Mouse (Mus musculus) kidney, postnatal 36 days (tissue): Measurements from ENCODE around the gene Cfi.
A peak's percentile ranks its signal among the peaks of the same experiment; 100 is the strongest.

Experiments used
- DNase-seq, 2 experiments: peaks; one replicate each; pipeline ENCODE4 v3.0.0; 2021 to 2022; ENCODE audit warnings: mixed read lengths in 2 of 2

Cfi gene

DNA sequence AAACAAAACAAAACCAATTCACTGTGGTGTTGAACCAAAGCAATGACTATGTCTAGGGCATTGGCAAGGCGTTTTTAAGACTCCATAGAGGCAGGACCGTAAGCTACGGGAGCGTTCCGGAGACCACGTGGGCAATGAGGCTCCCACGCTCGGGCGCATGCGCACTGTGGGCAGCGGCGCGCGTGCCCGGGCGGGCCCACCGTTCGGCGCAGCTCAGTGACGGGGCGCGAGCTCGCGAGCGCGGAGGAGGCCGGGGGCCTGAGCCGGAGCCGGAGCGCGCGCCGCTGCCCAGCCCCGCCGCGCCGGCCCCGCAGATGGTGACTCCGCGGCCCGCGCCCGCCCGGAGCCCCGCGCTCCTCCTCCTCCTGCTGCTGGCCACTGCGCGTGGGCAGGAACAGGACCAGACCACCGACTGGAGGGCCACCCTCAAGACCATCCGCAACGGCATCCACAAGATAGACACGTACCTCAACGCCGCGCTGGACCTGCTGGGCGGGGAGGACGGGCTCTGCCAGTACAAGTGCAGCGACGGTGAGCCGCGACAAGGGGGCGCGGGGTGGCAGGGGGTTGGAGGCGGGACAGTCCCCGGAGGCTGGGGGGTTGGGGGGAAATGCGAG, 42.8 kb downstream of the Cfi start, which contains the start of gene Pla2g12a:
Pla2g12a (plus strand) TSS at position 202 of the 617 bp plus-strand sequence.
- DNase-seq = peak; percentile 90 to 94

DNA sequence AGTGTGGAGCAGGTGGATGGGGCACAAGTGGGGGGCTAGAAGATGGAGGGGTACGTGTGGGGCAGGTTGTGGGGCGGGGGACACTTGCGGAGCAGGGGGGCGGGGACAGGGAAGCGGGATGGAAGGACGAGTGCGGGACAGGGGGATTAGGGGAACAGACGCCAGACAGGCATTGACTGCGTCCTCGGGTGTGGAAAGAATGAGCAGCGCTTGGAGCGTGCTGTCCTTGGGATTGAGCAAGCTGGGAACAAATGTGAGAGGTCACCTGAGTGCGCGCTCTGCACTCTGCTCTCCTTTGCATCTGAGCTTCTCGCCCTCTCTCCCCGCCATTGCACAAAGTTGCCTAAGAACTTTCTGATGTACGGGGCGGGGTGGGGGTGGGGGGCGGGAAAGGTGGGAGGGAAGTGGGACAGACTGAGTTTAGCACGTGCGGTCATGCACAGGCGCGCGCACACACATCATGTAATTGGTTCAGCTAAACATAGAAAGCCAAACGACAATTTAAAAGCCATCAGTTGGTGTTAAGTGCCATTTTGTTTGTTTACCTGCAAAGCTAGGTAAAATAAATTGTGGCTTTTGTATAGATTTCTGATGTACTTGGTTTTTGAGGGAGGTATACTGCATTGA, 43.6 kb downstream of the Cfi start:
- peak; percentile 62 to 64 for DNase-seq

DNA sequence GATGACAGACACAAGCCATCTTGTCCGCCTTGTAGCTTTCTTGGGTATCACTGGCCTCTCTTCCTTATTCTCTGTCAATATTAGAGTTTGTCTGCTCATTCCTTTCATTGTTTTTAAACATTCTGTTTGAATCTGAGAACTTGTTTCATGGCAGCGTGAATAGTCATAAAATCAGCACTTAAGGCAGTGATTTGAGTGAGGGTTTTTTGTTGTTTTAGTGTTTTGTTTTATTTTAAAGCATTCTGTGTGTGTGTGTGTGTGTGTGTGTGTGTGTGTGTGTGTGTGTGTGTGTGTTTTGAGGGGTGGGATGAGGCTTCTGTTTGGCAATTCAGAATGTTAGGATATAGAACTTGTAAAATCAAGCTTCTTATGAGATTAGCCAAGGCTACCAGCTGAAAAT, 44.2 kb downstream of the Cfi start:
- no peak for DNase-seq

DNA sequence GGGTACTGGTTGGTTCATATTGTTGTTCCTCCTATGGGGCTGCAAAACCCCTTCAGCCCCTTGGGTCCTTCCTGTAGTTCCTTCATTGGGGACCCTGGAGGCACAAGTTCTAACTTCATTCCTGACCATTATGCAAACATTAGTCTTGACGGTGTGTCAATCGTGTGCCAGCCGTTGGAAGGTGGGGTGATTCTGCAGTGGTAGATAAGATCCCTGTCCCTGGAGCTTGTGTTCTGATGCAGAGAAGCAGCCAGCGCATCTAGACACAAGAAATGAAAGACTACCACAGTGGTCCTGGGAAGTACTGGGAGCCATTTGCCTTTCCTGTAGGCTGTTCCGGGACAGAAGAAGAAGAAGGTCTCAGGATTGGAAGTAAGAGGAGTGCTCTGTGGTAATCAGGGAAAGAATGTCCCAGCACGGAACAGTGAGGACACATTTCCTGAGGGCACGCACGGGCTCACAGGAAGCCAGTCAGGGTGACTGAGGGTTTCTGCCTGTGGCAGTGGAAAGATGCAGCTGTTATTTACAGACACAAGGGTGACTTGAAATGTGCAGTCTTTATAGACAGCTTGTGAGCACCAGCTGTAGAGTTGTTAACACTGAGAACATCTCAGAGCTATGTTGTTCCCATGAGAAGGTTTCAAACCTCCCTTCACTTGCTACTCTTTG, 45.4 kb downstream of the Cfi start:
- no peak for DNase-seq

DNA sequence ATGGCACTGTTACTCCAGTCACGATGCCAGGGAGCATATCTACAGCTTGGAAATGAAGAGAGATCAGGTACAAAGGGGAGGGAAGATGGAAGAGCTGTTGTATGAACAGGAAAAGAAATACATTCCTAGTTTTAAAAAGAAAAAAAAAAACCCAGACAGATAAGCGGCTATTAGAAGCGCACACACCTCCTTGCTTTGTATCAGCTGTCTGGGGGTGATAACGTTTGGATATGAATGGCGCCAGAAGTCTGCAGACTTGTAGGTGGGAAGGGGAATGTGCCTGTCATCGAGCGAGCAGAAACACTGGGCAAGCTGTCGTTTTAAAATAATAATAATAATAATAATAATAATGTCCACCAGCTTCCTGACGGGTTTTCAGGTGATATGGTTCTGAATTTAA, 49.9 kb downstream of the Cfi start:
- no peak for DNase-seq

DNA sequence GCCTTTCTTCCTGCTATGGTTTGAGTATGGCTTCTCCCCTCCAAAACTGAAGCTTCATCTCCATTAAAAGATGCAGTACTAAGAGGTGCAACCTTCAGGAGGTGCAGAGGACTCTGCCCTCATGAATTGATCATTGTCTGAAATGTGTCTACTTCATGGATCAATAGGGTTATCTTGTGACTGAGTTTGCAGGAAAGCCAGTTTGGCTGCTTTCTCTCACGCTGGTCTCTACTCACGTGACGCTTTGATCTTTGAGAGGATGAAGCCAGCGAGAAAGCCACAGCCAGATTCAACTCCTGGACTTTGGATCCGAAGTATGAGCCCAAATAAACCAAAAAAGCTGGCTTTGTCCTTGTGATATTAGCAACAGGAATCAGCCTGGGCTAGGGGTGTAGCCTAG, 50.7 kb downstream of the Cfi start:
- DNase-seq = peak; percentile 29 to 36

DNA sequence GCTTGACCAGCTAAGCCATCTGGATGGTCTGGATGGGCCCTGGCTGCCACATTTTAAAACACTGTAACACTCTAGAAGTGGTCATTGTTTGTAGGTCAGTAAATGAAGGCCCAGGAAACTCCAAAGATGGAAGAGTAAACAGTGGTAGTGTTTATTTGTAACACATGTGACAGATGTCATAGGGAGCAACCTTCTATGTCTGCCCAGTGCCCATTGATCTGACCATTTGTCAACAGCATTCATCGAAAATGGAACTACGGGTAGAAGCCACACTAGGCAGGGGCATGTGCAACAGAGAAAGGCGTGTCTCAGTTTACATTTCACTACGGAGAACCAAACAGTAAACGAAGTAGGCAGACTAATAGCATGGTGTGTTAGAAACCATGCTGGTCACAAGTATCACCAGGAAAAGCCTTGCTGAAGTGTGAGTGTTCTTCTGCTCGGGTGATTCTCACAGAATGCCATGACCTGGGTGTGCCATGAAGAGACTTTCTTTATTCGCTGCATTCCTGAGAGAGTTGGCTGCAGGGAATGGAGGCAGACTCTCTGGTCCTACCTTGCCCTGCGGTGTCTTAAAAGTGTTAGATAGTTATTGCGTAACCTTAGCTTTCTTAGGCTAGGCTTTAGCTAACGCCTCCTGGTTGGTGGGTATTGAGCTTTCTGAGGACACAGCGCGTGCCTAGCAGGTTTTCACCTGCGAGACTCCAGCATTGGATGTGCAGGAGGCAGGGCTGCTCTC, 52.3 kb downstream of the Cfi start:
- no peak for DNase-seq

DNA sequence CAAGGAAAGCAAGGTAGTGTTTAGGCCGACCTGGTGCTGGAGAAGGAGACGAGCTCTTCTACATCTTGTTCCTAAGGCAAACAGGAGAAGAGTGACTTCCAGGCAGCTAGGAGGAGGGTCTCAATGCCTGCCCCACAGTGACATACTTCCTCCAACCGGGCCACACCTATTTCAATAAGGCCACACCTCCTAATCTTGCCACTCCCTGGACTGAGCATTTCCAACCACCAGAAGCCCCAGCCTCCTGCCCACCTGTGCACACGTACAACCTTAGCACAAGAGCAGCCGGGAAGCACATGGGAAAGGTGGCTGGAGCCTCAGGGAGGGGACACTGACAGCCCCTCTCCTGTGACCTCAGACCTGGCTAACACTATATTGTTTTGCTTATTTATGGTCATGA, 56.3 kb downstream of the Cfi start:
- no peak for DNase-seq

DNA sequence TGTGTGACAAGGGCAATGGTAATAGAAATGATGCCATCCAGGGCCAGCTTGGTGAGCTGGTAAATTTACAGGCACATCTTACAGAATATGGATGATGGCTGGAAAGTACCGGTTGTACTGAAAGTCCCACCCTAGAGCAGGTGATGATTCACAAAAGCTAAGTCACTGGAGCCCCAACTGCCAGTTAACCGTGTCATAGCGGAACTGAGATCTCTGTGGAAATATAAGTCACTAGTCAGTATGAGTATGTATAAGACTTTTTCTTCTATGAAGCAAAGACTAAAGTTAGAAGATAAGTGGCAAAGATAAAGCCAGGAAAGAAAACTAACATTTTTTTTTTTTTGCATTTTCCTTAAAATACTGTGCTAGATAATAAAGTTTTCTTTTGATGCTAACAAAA, 57.5 kb downstream of the Cfi start:
- no peak for DNase-seq

DNA sequence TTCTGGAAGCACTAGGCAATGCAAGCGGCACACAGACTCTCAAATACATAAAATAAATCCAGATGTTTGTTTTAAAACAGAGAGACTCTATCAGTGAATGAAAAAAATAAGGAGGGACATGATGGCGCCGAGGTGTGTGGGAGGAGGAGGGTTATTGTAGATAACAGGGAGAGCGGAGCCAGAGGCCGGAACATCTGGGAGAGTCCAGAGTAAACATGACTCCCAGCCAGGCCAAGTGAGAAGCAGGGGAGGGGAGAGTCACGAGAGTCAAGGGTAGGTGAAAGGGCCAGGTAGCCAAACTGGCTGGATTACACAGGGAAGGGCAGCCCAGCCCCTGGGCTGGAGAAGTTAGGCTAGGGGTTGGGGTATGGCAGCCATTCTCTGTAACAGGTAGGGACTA, 60.9 kb downstream of the Cfi start:
- DNase-seq = no peak

DNA sequence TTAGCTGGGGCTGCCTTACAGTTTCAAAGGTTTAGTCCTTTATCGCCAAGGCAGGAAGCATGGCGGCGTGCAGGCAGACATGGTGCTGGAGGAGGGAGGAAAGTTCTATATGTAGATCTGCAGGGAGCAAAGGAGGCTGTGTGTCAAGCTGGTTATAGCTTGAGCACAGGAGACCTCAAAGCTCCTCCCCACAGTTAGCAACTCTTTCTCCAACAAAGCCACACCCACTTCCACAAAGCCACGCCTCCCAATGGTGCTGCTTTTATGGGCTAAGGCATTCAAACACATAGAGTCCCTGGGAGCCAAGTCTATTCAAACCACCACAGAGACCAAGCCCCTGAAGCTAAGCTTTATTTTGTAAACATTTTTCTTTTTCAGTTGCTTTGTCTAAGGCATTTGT, 63.2 kb downstream of the Cfi start:
- peak in 1 of 2 experiments; percentile 38 for DNase-seq

DNA sequence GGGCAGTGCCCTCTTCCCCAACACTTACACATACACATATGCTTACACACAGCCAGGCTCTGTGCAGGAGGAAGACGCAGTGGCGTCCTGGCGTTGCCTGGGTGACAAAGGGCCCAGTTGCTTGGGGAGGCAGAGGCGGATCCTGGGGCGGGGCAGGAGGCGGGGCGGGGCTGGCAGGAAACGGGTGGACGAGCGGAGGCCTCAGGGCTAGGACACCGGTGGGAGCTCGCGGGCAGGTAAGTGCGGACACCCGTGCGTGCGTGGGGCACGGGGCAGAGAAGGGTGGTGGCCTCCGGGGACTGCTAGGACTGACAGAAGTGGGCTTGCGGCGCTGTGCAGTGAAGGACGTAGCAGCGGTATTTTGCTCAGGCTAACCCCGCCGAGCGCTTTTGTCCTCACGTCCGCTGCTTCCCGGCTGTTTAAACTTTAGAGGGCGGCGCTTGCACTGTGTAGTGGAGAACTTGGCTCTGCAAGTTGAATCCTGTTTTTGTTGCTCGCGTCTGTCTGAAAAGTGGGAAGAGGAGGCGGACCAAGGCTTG, 65.7 kb downstream of the Cfi start, which contains the start of gene Casp6:
Casp6 (plus strand) TSS at position 155 of the 539 bp plus-strand sequence.
- peak; percentile 90 to 96 for DNase-seq

DNA sequence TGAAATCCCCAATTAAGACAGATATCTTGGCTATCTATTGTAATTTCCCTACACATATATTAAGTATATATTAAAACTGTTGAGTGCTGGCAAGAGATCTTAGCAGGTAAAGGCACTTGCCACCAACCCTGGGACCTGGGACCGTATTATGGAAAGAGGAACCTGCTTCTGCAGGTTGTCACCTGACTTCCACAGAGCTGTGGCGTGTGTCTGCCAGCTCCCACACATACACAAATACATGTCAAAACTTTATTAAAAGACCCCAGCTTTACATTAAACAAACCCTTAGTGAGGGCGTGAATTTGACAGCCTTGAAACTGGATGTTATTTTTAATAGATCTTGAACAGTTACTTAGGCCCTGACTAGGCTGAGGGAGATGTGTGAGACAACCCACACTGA, 67.7 kb downstream of the Cfi start:
- no peak for DNase-seq

DNA sequence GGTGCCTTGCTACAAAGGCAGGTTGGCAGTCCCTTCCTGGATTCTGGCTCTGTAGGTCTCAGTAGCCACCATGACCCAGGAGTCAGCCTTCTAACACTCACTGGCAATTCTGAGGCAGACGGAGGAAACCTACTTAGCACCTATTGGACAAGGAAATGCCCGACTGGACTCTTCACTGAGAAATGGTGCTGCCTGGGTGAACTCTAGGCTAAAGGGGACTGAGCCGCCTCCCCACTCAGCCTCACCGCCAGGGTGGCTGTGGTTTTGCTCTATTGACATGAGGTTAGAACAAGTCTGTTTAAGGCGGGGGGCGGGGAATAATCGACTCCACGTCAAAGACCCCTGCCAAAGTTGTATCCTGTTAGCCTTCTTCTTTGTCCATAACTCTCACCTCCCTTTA, 68.2 kb downstream of the Cfi start:
- no peak for DNase-seq

DNA sequence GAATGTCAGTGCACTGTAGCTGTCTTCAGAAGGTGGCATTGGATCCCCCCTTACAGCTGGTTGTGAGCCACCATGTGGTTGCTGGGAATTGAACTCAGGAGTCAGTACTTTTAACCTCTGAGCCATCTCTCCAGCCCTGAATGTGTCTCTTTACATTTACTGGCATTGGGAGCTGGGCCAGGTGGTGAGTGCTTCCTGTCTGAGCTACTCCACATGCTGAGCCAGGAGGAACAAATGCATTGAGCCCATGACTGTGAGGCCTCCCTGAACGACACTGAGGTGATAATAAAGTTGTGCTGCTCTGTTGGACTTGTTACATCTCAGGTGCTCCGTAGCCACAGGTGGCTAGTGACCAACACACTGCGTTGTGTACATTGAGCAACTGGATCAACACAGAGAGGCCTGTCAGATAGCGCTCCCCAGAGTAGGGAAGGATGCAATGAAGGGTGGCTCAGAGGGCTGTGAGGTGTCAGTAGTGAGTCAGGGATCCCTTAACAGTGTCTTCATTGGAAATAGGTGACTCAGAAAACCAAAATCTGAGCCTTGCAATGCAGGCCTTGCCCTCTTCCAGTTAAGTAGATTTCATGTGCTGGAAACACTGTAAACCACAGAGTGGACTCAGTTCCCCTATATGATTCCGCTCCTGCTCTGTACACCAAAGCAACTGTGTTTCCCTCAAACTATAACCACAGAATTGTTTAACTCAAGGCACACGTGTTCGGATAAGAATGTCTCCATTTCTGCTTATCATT, 68.9 kb downstream of the Cfi start:
- no peak for DNase-seq

DNA sequence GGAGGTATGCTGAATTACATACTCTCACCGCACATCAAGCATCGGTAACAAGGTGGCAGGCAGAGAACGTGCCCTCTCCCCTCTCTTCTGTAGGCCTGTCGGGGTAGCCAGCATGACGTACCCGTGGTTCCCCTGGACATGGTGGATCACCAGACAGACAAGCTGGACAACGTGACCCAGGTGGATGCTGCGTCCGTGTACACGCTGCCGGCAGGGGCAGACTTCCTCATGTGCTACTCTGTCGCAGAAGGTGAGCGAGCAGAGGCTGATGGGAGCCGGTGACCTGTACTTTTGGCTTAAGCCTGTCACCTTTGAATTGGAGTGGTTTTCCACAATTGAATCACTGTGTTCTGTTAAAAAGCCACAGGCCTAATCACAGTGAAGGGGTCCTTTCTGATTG, 76.3 kb downstream of the Cfi start:
- DNase-seq = no peak

DNA sequence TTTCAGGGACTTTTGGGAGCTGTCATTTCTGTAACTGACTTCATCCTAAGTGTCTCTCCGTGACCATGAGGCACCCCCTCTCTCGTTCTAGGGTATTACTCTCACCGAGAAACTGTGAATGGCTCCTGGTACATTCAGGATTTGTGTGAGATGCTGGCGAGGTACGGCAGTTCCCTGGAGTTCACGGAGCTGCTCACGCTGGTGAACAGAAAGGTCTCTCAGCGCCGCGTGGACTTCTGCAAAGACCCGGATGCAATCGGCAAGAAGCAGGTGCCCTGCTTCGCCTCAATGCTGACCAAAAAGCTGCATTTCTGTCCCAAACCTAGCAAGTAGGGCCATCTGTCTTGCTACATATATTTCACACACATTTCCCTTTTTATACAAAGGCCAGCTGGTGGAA, 77.6 kb downstream of the Cfi start:
- DNase-seq = no peak

DNA sequence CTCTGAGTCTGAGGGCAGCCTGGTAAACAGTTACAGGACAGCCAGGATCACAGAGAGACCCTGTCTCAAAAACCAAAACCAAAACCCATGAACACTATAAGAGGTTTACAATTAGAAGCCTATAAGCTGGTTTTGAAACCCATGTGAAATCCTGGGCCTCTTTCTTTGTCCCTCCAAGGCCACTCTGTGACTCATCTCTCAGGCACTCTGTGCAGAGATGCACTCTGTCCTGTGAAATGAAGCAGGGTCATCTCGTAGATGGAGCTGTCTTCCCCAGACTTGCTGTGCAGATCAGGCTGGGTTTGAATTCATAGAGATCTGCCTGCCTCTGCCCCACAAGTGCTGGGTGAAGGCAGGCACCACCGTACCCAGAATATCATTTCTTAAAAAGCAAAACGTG, 81.7 kb downstream of the Cfi start:
- DNase-seq = no peak

DNA sequence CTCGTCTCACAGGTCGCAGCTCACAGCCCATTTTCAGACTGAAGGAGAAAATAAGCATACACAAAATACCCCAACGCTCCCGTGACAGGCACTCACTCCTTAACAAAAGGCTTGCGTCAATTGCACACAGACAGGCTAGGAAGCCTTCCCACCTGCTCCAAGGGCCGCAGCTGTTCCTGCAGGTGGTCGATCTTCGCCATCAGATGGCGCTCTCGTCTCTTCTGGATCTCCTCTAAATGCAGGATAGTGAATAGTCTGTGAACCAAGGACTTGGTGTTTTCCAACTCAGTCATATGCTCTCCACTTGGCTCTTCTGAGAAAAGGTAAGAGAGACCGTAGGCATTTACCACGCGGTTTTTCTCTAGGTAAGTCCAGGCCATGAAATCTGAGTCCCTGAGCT, 82.8 kb downstream of the Cfi start:
- peak; percentile 62 to 87 for DNase-seq

DNA sequence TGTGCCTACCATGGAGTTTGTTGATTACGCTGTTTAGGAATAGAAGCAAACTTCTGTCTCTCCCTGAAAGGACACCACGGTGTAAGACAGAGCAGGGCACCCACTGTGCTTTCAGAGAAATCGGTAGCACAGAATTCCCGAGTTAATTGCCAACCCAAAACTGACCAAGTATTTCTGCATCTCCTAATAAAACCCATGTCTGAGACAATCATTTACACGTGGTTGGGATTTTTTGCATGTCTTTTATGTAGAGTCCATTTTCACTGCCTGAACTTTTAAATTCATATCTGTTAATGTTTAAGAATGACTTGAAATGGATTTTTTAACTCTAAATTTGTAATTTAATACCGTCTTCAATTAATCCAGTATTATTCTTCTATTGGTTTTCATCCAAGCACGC, 87.9 kb downstream of the Cfi start:
- DNase-seq = no peak
